ENCODE assay signal across 10 mouse cellular contexts in genomic region chr8:121871833-121872440, GRCm38 (mm10). TPM values are rescaled to one million over a fixed set of nuclear protein-coding genes. Genes with fewer than 3 reads are reported as not detected.
DNase-seq lines count a peak whose midpoint lies in the region; ATAC-seq lines count a peak whose summit lies in the region.
"Had no signal": no experiment of that assay in that cellular context is flagged by ENCODE, and none has a peak within 500 bp of the region (broad histone marks: within the 10 kb centered on the region; RNA-seq: fewer than 3 reads in every experiment).

No protein-coding gene starts in this region.

- H3K4me3 ChIP-seq in heart, embryonic 11.5 days (ENCODE audit: low read depth, low read length), result no peak overlapping the region
- H3K4me3 ChIP-seq in neural tube, embryonic 12.5 days, result no peak overlapping the region
- no peak overlapping the region for H3K4me3 ChIP-seq in stomach, embryonic 14.5 days (ENCODE audit: low read depth, low read length)
- H3K4me3 ChIP-seq: erythroblast, embryonic 14.5 days had no signal

- H3K27me3 ChIP-seq in heart, embryonic 11.5 days (ENCODE audit: control insufficient read depth, insufficient read depth, low read length), result peaks cover 6% of the 10 kb centered on the region
- H3K27me3 ChIP-seq in neural tube, embryonic 12.5 days (replicated peaks), result no peaks in the 10 kb centered on the region
- no peaks in the 10 kb centered on the region for H3K27me3 ChIP-seq in stomach, embryonic 14.5 days (ENCODE audit: control insufficient read depth, insufficient read depth, low read length)

- peaks cover 23% of the 10 kb centered on the region for H3K4me1 ChIP-seq in heart, embryonic 11.5 days (ENCODE audit: control insufficient read depth, insufficient read depth, low read length)
- peaks cover 15% of the 10 kb centered on the region for H3K4me1 ChIP-seq in neural tube, embryonic 12.5 days
- H3K4me1 ChIP-seq in stomach, embryonic 14.5 days (ENCODE audit: control insufficient read depth, insufficient read depth, low read length), result peaks cover 17% of the 10 kb centered on the region; the same call in 1 of the 2 replicates

- no peaks in the 10 kb centered on the region for H3K9me3 ChIP-seq in heart, embryonic 11.5 days (replicated peaks; ENCODE audit: control insufficient read depth, low read length)
- H3K9me3 ChIP-seq in neural tube, embryonic 12.5 days, result no peaks in the 10 kb centered on the region
- H3K9me3 ChIP-seq in stomach, embryonic 14.5 days (ENCODE audit: control insufficient read depth, low read depth, low read length), result no peaks in the 10 kb centered on the region

- no peaks in the 10 kb centered on the region for H3K36me3 ChIP-seq in heart, embryonic 11.5 days (ENCODE audit: control insufficient read depth, insufficient read depth, low read length)
- H3K36me3 ChIP-seq in neural tube, embryonic 12.5 days, result no peaks in the 10 kb centered on the region
- no peaks in the 10 kb centered on the region for H3K36me3 ChIP-seq in stomach, embryonic 14.5 days (ENCODE audit: control insufficient read depth, insufficient read depth, low read length)

- DNase-seq in heart, postnatal 14 days, result no peak
- no peak for DNase-seq in neural tube, embryonic 10.5 days (ENCODE audit: extremely low spot score, low spot score)
- no peak for DNase-seq in cerebellum, adult 9-11 months
- no peak for DNase-seq in spleen, adult 12 weeks (ENCODE audit: low spot score)
- DNase-seq: kidney, adult 2 months had no signal

- intact Hi-C loops in heart, postnatal 14 days (cut with DNase I), result no loop called here

- 40% methylated on average over 10 of the region's 10 CpGs for WGBS in heart, embryonic 11.5 days (ENCODE audit: insufficient replicate concordance)
- 34% methylated on average over 10 of the region's 10 CpGs for WGBS in neural tube, embryonic 12.5 days
- 25% methylated on average over 10 of the region's 10 CpGs for WGBS in stomach, embryonic 14.5 days

- no peak overlapping the region for H3K27ac ChIP-seq in heart, embryonic 11.5 days (ENCODE audit: low read depth, low read length)
- no peak overlapping the region for H3K27ac ChIP-seq in neural tube, embryonic 12.5 days
- H3K27ac ChIP-seq in stomach, embryonic 14.5 days (ENCODE audit: low read length), result no peak overlapping the region

- peak overlapping the region; percentile 16; the same call in 1 of the 2 replicates for H3K9ac ChIP-seq in heart, embryonic 11.5 days (ENCODE audit: low read depth, low read length)
- H3K9ac ChIP-seq in neural tube, embryonic 12.5 days, result no peak overlapping the region
- no peak overlapping the region for H3K9ac ChIP-seq in stomach, embryonic 14.5 days (replicated peaks; ENCODE audit: low read depth, low read length)

- peak overlapping the region; percentile 34 for H3K4me2 ChIP-seq in heart, embryonic 11.5 days
- peak overlapping the region; percentile 28; the same call in 1 of the 2 replicates for H3K4me2 ChIP-seq in neural tube, embryonic 12.5 days (replicated peaks)
- H3K4me2 ChIP-seq in stomach, embryonic 14.5 days (replicated peaks; ENCODE audit: low read depth, low read length), result 0 out of 2 replicates have a peak overlapping the region, but pooled peaks have one; percentile 6

- no peak for ATAC-seq in heart, embryonic 11.5 days (replicated peaks; ENCODE audit: insufficient number of reproducible peaks, low FRiP score, low TSS enrichment)
- ATAC-seq in neural tube, embryonic 12.5 days (ENCODE audit: low FRiP score, low read depth), result no peak
- peak; percentile 28; the same call in 1 of the 2 replicates for ATAC-seq in granulocyte monocyte progenitor cell, adult 5-6 weeks (replicated peaks; ENCODE audit: poor library complexity, severe bottlenecking)
- peak; percentile 56; the same call in 1 of the 2 replicates for ATAC-seq in stomach, embryonic 14.5 days (ENCODE audit: insufficient number of reproducible peaks, insufficient read depth, low FRiP score, low read depth)

RNA-seq across cellular contexts. Expression of gene Slc7a5, which starts 35.6 kb away (rescaled TPM):
- polyA plus RNA-seq in heart, embryonic 11.5 days (2014; fragmentation: Nextera tagmentation; extraction: Ambion mirVana), result 17.0 and 18.4 TPM in 2 replicates
- total RNA-seq in heart, postnatal 14 days (2021), result 1 to 10 TPM; 6.7 to 7.0 TPM
- 32.0 and 40.8 TPM in 2 replicates for polyA plus RNA-seq in neural tube, embryonic 12.5 days (2016; fragmentation: Nextera tagmentation; extraction: Ambion mirVana)
- 63.5 and 63.6 TPM in 2 replicates for total RNA-seq in granulocyte monocyte progenitor cell, adult 5-6 weeks (2014; fragmentation: Nextera tagmentation)
- 22.8 and 29.4 TPM in 2 replicates for total RNA-seq in granulocyte monocyte progenitor cell, adult 5-6 weeks (2017)
- 17.1 and 19.7 TPM in 2 replicates for polyA plus RNA-seq in stomach, embryonic 14.5 days (2014; fragmentation: Nextera tagmentation; extraction: Ambion mirVana)

RNA-seq across cellular contexts. Expression of gene Klhdc4, which starts 42.6 kb away (rescaled TPM):
- polyA plus RNA-seq in heart, embryonic 11.5 days (2014; fragmentation: Nextera tagmentation; extraction: Ambion mirVana), result 31.0 and 31.1 TPM in 2 replicates
- total RNA-seq in heart, postnatal 14 days (2021), result 10 to 100 TPM; 13.2 to 13.8 TPM
- polyA plus RNA-seq in neural tube, embryonic 12.5 days (2016; fragmentation: Nextera tagmentation; extraction: Ambion mirVana), result 47.7 and 49.8 TPM in 2 replicates
- total RNA-seq in granulocyte monocyte progenitor cell, adult 5-6 weeks (2014; fragmentation: Nextera tagmentation), result 41.4 and 44.4 TPM in 2 replicates
- total RNA-seq in granulocyte monocyte progenitor cell, adult 5-6 weeks (2017), result 29.6 and 35.0 TPM in 2 replicates
- 35.8 and 38.5 TPM in 2 replicates for polyA plus RNA-seq in stomach, embryonic 14.5 days (2014; fragmentation: Nextera tagmentation; extraction: Ambion mirVana)

Comparison
In these comparisons a context has a peak if more than half of its experiments do, and no peak if none do; other contexts are left out.
1. ATAC-seq: peak in granulocyte monocyte progenitor cell, adult 5-6 weeks (single experiment) and stomach, embryonic 14.5 days (single experiment); none in heart, embryonic 11.5 days (single experiment) and neural tube, embryonic 12.5 days (single experiment).
2. Peak in every context shown above with its lines, with median percentiles within 50 percentile points of each other: H3K4me2 ChIP-seq.